Mouse (Mus musculus): ENCODE data around the gene A730061H03Rik. TPM values are rescaled to one million over a fixed set of nuclear protein-coding genes. Genes with fewer than 3 reads are reported as not detected.

The A730061H03Rik gene
- polyA plus RNA-seq, 1 experiment: 0.86 TPM

DNA sequence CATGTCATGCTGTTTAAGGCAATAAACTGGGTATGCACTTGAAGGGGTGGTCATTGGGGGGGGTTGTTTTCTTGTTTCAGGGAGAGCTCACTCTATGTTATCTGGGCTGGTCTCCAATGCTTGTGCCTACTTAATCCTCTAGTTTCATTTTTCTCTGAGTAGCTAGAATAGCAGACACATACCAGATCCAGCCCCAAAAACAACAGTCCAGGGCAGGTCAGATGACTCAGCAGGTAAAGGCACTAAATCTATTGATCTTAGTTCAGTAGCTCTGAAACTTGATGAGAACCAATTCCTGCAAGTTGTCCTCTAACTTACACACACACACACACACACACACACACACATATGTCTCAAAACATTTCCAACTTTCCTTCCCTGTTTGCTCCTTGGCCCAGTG lies 11.6 kb upstream of the A730061H03Rik start:
- no peak overlapping the region for H3K27ac ChIP-seq (ENCODE audit: insufficient read depth, low read length)
- no peak overlapping the region for H3K4me3 ChIP-seq (ENCODE audit: insufficient read depth, low read length)
- TF ChIP-seq POLR2A (IDR thresholded peaks at IDR 0.05; ENCODE audit: extremely low read depth, insufficient read depth, low read length) (no peak), CTCF (IDR thresholded peaks at IDR 0.05; ENCODE audit: extremely low read depth, insufficient read depth, low read length) (no peak)
- H3K4me1 ChIP-seq (ENCODE audit: control insufficient read depth, insufficient read depth, low read length): no peaks in the 10 kb centered on the region

GRCm38 (mm10) chr14:55570588-55570987 lies 10.4 kb upstream of the A730061H03Rik start:
- no peak for TF ChIP-seq CTCF (IDR thresholded peaks at IDR 0.05; ENCODE audit: extremely low read depth, insufficient read depth, low read length)
- TF ChIP-seq POLR2A (IDR thresholded peaks at IDR 0.05; ENCODE audit: extremely low read depth, insufficient read depth, low read length): no peak
- Histone ChIP-seq H3K27ac (ENCODE audit: insufficient read depth, low read length) (no peak overlapping the region), H3K4me1 (ENCODE audit: control insufficient read depth, insufficient read depth, low read length) (no peaks in the 10 kb centered on the region), H3K4me3 (ENCODE audit: insufficient read depth, low read length) (no peak overlapping the region)

GRCm38 (mm10) chr14:55567496-55567895 lies 7.3 kb upstream of the A730061H03Rik start:
- Histone ChIP-seq H3K4me1 (ENCODE audit: control insufficient read depth, insufficient read depth, low read length) (no peaks in the 10 kb centered on the region), H3K4me3 (ENCODE audit: insufficient read depth, low read length) (no peak overlapping the region), H3K27ac (ENCODE audit: insufficient read depth, low read length) (no peak overlapping the region)
- TF ChIP-seq CTCF (IDR thresholded peaks at IDR 0.05; ENCODE audit: extremely low read depth, insufficient read depth, low read length) (no peak), POLR2A (IDR thresholded peaks at IDR 0.05; ENCODE audit: extremely low read depth, insufficient read depth, low read length) (no peak)

- Histone ChIP-seq H3K4me3 (ENCODE audit: insufficient read depth, low read length) (no peak overlapping the region), H3K4me1 (ENCODE audit: control insufficient read depth, insufficient read depth, low read length) (peaks cover 3% of the 10 kb centered on the region; the same call in 1 of the 2 replicates), H3K27ac (ENCODE audit: insufficient read depth, low read length) (no peak overlapping the region)
- TF ChIP-seq CTCF (IDR thresholded peaks at IDR 0.05; ENCODE audit: extremely low read depth, insufficient read depth, low read length) (no peak), POLR2A (IDR thresholded peaks at IDR 0.05; ENCODE audit: extremely low read depth, insufficient read depth, low read length) (no peak)
These were observed 5.5 kb upstream of the A730061H03Rik start for GRCm38 (mm10) chr14:55565748-55566147.

GRCm38 (mm10) chr14:55563249-55563648 lies 3.0 kb upstream of the A730061H03Rik start:
- Histone ChIP-seq H3K4me3 (ENCODE audit: insufficient read depth, low read length) (no peak overlapping the region), H3K27ac (ENCODE audit: insufficient read depth, low read length) (no peak overlapping the region), H3K4me1 (ENCODE audit: control insufficient read depth, insufficient read depth, low read length) (peaks cover 3% of the 10 kb centered on the region; the same call in 1 of the 2 replicates)
- TF ChIP-seq POLR2A (IDR thresholded peaks at IDR 0.05; ENCODE audit: extremely low read depth, insufficient read depth, low read length): no peak
- no peak for TF ChIP-seq CTCF (IDR thresholded peaks at IDR 0.05; ENCODE audit: extremely low read depth, insufficient read depth, low read length)

DNA sequence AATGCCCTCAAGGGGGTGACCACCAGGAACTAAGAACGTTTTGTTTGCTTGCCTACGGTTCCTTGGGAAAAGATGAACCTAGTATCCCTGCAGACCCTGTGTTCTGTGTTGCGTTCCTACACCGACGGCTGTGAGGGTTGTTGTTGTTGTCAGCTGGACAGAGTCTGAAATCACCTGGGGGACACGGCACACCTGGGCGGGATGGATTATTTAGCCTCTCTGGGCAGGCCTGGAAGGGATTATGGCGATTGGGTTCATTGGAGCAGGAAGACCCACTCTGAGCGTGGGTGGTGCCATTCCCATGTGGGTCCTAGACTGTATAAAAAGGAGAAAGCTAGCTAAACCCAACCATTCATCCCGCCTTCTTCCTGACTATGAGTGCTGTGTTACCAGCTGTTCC lies 1.7 kb upstream of the A730061H03Rik start:
- TF ChIP-seq POLR2A (IDR thresholded peaks at IDR 0.05; ENCODE audit: extremely low read depth, insufficient read depth, low read length) (no peak), CTCF (IDR thresholded peaks at IDR 0.05; ENCODE audit: extremely low read depth, insufficient read depth, low read length) (no peak)
- no peak overlapping the region; the same call in 1 of the 2 replicates for H3K4me3 ChIP-seq (ENCODE audit: insufficient read depth, low read length)
- H3K27ac ChIP-seq (ENCODE audit: insufficient read depth, low read length): no peak overlapping the region
- peaks cover 3% of the 10 kb centered on the region; the same call in 1 of the 2 replicates for H3K4me1 ChIP-seq (ENCODE audit: control insufficient read depth, insufficient read depth, low read length)

DNA sequence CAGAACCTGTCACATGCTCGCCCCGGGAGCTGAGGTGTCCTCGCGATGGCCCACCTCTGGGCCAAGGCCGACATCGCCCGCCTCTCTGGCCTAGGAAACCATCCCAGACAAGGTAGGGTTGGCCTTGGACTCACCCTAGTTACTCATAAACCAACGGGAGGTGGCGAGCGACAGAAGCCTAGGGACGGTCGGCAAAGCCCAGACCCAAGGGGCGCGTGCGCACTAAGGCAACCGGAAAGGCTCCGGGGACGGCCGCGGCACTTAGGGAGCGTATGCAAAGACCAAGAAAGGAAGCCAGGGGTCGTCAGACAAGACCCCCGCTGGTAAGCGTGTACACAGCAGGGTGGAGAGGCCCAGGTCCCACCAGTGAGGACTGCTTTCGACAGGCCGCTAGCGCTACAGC lies 406 bp downstream of the A730061H03Rik start, which contains the start of gene Dcaf11:
Gene Dcaf11, plus strand, starts transcription at position 208 of the 403 bp plus-strand sequence.
- Histone ChIP-seq H3K27ac (ENCODE audit: insufficient read depth, low read length) (peak within 1 kb of the TSS; percentile 89), H3K4me3 (ENCODE audit: insufficient read depth, low read length) (peak within 1 kb of the TSS; percentile 67), H3K4me1 (ENCODE audit: control insufficient read depth, insufficient read depth, low read length) (peaks cover 3% of the 10 kb centered on the region; the same call in 1 of the 2 replicates)
- TF ChIP-seq CTCF (IDR thresholded peaks at IDR 0.05; ENCODE audit: extremely low read depth, insufficient read depth, low read length): no peak
- peak; percentile 77 for TF ChIP-seq POLR2A (IDR thresholded peaks at IDR 0.05; ENCODE audit: extremely low read depth, insufficient read depth, low read length)

DNA sequence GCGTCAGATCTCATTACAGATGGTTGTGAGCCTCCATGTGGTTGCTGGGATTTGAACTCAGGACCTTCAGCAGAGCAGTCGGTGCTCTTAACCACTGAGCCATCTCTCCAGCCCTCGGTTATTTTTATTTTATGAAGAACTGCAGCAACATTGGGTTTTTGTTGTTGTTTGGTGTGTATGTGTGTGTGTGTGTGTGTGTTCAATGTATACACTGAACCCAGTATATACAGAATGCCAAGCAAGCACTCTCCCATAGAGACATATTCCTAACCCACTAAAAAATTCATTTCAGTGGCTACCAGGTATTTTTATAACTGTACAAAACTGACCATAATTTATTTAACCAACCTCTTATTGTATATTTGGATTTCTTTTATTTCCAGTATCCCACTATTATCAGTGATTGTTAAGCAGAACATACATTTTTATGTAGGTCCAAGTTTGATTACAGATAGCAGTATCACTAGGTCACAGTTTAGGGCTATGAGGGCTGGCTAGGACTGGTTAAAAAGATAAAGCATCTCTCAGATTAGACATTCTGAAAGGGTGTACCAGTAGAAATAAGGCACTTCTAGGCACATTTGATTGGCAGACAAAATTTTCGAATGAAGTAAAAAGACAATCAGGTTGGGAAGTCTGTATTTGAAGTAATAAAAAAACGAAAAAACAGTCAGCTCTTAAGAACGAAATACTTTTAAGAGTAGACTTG lies 1.3 kb downstream of the A730061H03Rik start:
- Histone ChIP-seq H3K27ac (ENCODE audit: insufficient read depth, low read length) (no peak overlapping the region), H3K4me3 (ENCODE audit: insufficient read depth, low read length) (peak overlapping the region; percentile 67; the same call in 1 of the 2 replicates), H3K4me1 (ENCODE audit: control insufficient read depth, insufficient read depth, low read length) (peaks cover 3% of the 10 kb centered on the region; the same call in 1 of the 2 replicates)
- TF ChIP-seq POLR2A (IDR thresholded peaks at IDR 0.05; ENCODE audit: extremely low read depth, insufficient read depth, low read length) (no peak), CTCF (IDR thresholded peaks at IDR 0.05; ENCODE audit: extremely low read depth, insufficient read depth, low read length) (no peak)

GRCm38 (mm10) chr14:55557587-55557986 lies 2.6 kb downstream of the A730061H03Rik start:
- peaks cover 3% of the 10 kb centered on the region; the same call in 1 of the 2 replicates for H3K4me1 ChIP-seq (ENCODE audit: control insufficient read depth, insufficient read depth, low read length)
- no peak overlapping the region for H3K4me3 ChIP-seq (ENCODE audit: insufficient read depth, low read length)
- TF ChIP-seq POLR2A (IDR thresholded peaks at IDR 0.05; ENCODE audit: extremely low read depth, insufficient read depth, low read length): no peak
- no peak for TF ChIP-seq CTCF (IDR thresholded peaks at IDR 0.05; ENCODE audit: extremely low read depth, insufficient read depth, low read length)
- H3K27ac ChIP-seq (ENCODE audit: insufficient read depth, low read length): no peak overlapping the region

DNA sequence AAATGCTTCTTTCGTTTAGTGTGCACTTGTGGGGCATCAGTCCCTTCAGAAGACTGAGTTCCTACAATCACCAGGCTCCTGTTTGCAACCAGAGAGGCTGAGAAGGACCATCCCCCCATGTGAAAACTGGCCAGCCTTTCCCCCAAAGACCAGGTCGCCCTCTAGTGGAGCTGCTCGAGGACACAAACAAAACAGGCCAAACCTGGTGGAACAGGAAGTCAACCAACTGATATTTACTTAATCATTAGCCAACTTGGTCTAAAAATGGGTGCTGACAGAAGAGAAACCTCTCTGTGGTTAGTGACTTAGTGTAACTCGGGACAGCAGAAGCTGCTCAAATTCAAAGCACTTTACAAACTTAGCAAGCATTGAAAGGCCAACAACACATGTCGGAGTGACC lies 3.2 kb downstream of the A730061H03Rik start:
- TF ChIP-seq CTCF (IDR thresholded peaks at IDR 0.05; ENCODE audit: extremely low read depth, insufficient read depth, low read length) (peak; percentile 85), POLR2A (IDR thresholded peaks at IDR 0.05; ENCODE audit: extremely low read depth, insufficient read depth, low read length) (no peak)
- Histone ChIP-seq H3K4me1 (ENCODE audit: control insufficient read depth, insufficient read depth, low read length) (peaks cover 3% of the 10 kb centered on the region; the same call in 1 of the 2 replicates), H3K27ac (ENCODE audit: insufficient read depth, low read length) (no peak overlapping the region), H3K4me3 (ENCODE audit: insufficient read depth, low read length) (no peak overlapping the region)
